Comparison of ENCODE assay signal across 11 mouse cellular contexts in the genomic region with DNA sequence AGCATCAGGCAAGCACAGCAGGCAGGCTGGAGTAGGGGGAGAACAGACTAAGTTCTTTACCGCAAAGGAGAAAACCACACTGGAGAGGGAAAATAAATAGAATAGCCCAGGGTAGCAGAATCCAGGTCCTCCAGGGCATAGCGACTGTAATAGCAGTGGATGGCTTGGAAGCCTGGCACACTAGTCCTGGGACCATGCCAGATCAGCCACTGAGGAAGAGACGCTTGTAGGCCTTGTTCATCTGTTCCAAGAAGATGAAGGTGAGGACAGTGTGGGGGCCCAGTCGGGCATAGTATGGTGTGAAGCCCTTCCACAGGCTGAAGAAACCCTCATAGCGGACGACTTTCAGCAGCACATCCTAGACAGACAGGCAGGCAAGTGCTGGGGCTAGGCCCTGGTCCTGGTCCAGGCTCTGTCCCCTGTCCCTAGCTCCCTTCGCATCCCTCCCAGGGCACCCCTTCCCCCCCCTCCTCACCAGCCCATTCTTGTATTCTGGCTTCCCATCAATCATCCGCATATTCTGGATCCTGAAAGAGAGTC. TPM values are rescaled to one million over a fixed set of nuclear protein-coding genes. Genes with fewer than 3 reads are reported as not detected.
DNase-seq lines count a peak whose midpoint lies in the region; ATAC-seq and TF ChIP-seq lines count a peak whose summit lies in the region.
"Had no signal": no experiment of that assay in that cellular context is flagged by ENCODE, and none has a peak within 500 bp of the region (broad histone marks: within the 10 kb centered on the region; RNA-seq: fewer than 3 reads in every experiment).

No protein-coding gene starts in this region.

- 97% methylated on average over 8 of the region's 8 CpGs for WGBS in forebrain, embryonic 11.5 days
- 94% methylated on average over 8 of the region's 8 CpGs for WGBS in forebrain, embryonic 14.5 days
- WGBS in heart, embryonic 15.5 days = 89% methylated on average over 8 of the region's 8 CpGs
- WGBS in lung, embryonic 14.5 days = 92% methylated on average over 7 of the region's 8 CpGs
- 94% methylated on average over 8 of the region's 8 CpGs for WGBS in lung, adult 2 months
- 92% methylated on average over 8 of the region's 8 CpGs for WGBS in limb, embryonic 12.5 days

- H3K9me3 ChIP-seq in forebrain, embryonic 11.5 days (ENCODE audit: control insufficient read depth, low read length) = no peaks in the 10 kb centered on the region
- no peaks in the 10 kb centered on the region for H3K9me3 ChIP-seq in forebrain, embryonic 14.5 days (replicated peaks; ENCODE audit: control insufficient read depth, low read length)
- H3K9me3 ChIP-seq in heart, embryonic 15.5 days (replicated peaks) = no peaks in the 10 kb centered on the region
- no peaks in the 10 kb centered on the region for H3K9me3 ChIP-seq in lung, embryonic 14.5 days (ENCODE audit: low read depth, low read length)
- no peaks in the 10 kb centered on the region for H3K9me3 ChIP-seq in limb, embryonic 12.5 days
- H3K9me3 ChIP-seq: lung, embryonic 15.5 days had no signal

- H3K27me3 ChIP-seq in forebrain, embryonic 11.5 days (ENCODE audit: control insufficient read depth, insufficient read depth, low read length) = no peaks in the 10 kb centered on the region
- no peaks in the 10 kb centered on the region for H3K27me3 ChIP-seq in forebrain, embryonic 14.5 days (replicated peaks; ENCODE audit: control insufficient read depth, insufficient read depth, low read length)
- H3K27me3 ChIP-seq in heart, embryonic 15.5 days = no peaks in the 10 kb centered on the region
- no peaks in the 10 kb centered on the region for H3K27me3 ChIP-seq in lung, embryonic 14.5 days (ENCODE audit: insufficient read depth, low read length)
- no peaks in the 10 kb centered on the region for H3K27me3 ChIP-seq in limb, embryonic 12.5 days
- H3K27me3 ChIP-seq: lung, embryonic 15.5 days had no signal

- H3K27ac ChIP-seq in forebrain, embryonic 11.5 days (ENCODE audit: low read depth, low read length) = no peak overlapping the region
- H3K27ac ChIP-seq in forebrain, embryonic 14.5 days (ENCODE audit: low read depth, low read length) = no peak overlapping the region
- H3K27ac ChIP-seq in heart, embryonic 15.5 days = no peak overlapping the region
- H3K27ac ChIP-seq in lung, embryonic 14.5 days (ENCODE audit: low read depth) = no peak overlapping the region
- H3K27ac ChIP-seq in limb, embryonic 12.5 days = no peak overlapping the region
- H3K27ac ChIP-seq: lung, embryonic 15.5 days had no signal

- peak; percentile 50 for DNase-seq in forebrain, embryonic 11.5 days (ENCODE audit: low spot score)
- no peak for DNase-seq in forebrain, embryonic 14.5 days (ENCODE audit: low spot score)
- DNase-seq in heart, postnatal 14 days = no peak
- DNase-seq in lung, embryonic 14.5 days = no peak
- DNase-seq in lung, adult 2 months = no peak
- DNase-seq: kidney, adult 9 months; layer of hippocampus, postnatal 36 days had no signal

- H3K36me3 ChIP-seq in forebrain, embryonic 11.5 days (ENCODE audit: control insufficient read depth, insufficient read depth, low read length) = peaks cover 9% of the 10 kb centered on the region
- peaks cover 36% of the 10 kb centered on the region for H3K36me3 ChIP-seq in forebrain, embryonic 14.5 days (ENCODE audit: control insufficient read depth, insufficient read depth, low read length)
- H3K36me3 ChIP-seq in heart, embryonic 15.5 days = peaks cover 19% of the 10 kb centered on the region
- peaks cover 46% of the 10 kb centered on the region for H3K36me3 ChIP-seq in lung, embryonic 14.5 days (ENCODE audit: insufficient read depth)
- peaks cover 46% of the 10 kb centered on the region for H3K36me3 ChIP-seq in limb, embryonic 12.5 days

- H3K9ac ChIP-seq in forebrain, embryonic 11.5 days (ENCODE audit: low read length) = no peak overlapping the region
- H3K9ac ChIP-seq in forebrain, embryonic 14.5 days (ENCODE audit: low read length) = no peak overlapping the region
- H3K9ac ChIP-seq in heart, embryonic 15.5 days = peak overlapping the region; percentile 83; the same call in 1 of the 2 replicates
- H3K9ac ChIP-seq in lung, embryonic 14.5 days = peak overlapping the region; percentile 82; the same call in 1 of the 2 replicates
- H3K9ac ChIP-seq in limb, embryonic 12.5 days (replicated peaks) = no peak overlapping the region
- H3K9ac ChIP-seq: lung, embryonic 15.5 days had no signal

- intact Hi-C loops in heart, postnatal 14 days (cut with DNase I) = no loop called here

- no peak overlapping the region for H3K4me3 ChIP-seq in forebrain, embryonic 11.5 days (ENCODE audit: low read depth, low read length)
- no peak overlapping the region for H3K4me3 ChIP-seq in forebrain, embryonic 14.5 days (ENCODE audit: low read depth, low read length)
- no peak overlapping the region for H3K4me3 ChIP-seq in heart, embryonic 15.5 days
- no peak overlapping the region for H3K4me3 ChIP-seq in lung, embryonic 14.5 days (ENCODE audit: low read depth, low read length)
- H3K4me3 ChIP-seq in lung, adult 2 months (replicated peaks; ENCODE audit: extremely low read depth, low read depth, low read length) = no peak overlapping the region
- H3K4me3 ChIP-seq in limb, embryonic 12.5 days (replicated peaks) = no peak overlapping the region
- H3K4me3 ChIP-seq: lung, embryonic 15.5 days had no signal

- TF ChIP-seq POLR2A in lung, adult 2 months (IDR thresholded peaks at IDR 0.05; ENCODE audit: borderline replicate concordance, extremely low read depth, low read depth, low read length) = no peak

- peaks cover 16% of the 10 kb centered on the region; the same call in 1 of the 2 replicates for H3K4me1 ChIP-seq in forebrain, embryonic 11.5 days (replicated peaks; ENCODE audit: control insufficient read depth, insufficient read depth, low read length)
- H3K4me1 ChIP-seq in forebrain, embryonic 14.5 days (ENCODE audit: control insufficient read depth, insufficient read depth, low read length) = peaks cover 21% of the 10 kb centered on the region
- peaks cover 33% of the 10 kb centered on the region for H3K4me1 ChIP-seq in heart, embryonic 15.5 days (replicated peaks)
- H3K4me1 ChIP-seq in lung, embryonic 14.5 days (ENCODE audit: insufficient read depth) = peaks cover 6% of the 10 kb centered on the region
- H3K4me1 ChIP-seq in lung, adult 2 months (ENCODE audit: control insufficient read depth, insufficient read depth, low read length) = peaks cover 11% of the 10 kb centered on the region
- H3K4me1 ChIP-seq in limb, embryonic 12.5 days (replicated peaks) = peaks cover 32% of the 10 kb centered on the region

- ATAC-seq in forebrain, embryonic 11.5 days (replicated peaks; ENCODE audit: low FRiP score) = no peak
- no peak for ATAC-seq in forebrain, embryonic 14.5 days
- no peak for ATAC-seq in heart, embryonic 15.5 days (replicated peaks; ENCODE audit: insufficient number of reproducible peaks, insufficient read depth, low FRiP score, low read depth)
- no peak for ATAC-seq in lung, embryonic 14.5 days (ENCODE audit: insufficient read depth)
- no peak for ATAC-seq in limb, embryonic 12.5 days (ENCODE audit: insufficient number of reproducible peaks, insufficient read depth, low FRiP score, low TSS enrichment, low read depth)

- TF ChIP-seq CTCF in lung, embryonic 14.5 days (IDR thresholded peaks at IDR 0.05; ENCODE audit: low read depth) = no peak
- no peak for TF ChIP-seq CTCF in lung, adult 2 months (IDR thresholded peaks at IDR 0.05; ENCODE audit: insufficient read depth, low read length)

- no peak overlapping the region for H3K4me2 ChIP-seq in forebrain, embryonic 11.5 days (ENCODE audit: low read depth, low read length, severe bottlenecking)
- H3K4me2 ChIP-seq in forebrain, embryonic 14.5 days (ENCODE audit: low read length) = no peak overlapping the region
- peak overlapping the region; percentile 73; the same call in 1 of the 2 replicates for H3K4me2 ChIP-seq in heart, embryonic 15.5 days
- H3K4me2 ChIP-seq in lung, embryonic 14.5 days = no peak overlapping the region
- H3K4me2 ChIP-seq in limb, embryonic 12.5 days = 0 out of 2 replicates have a peak overlapping the region, but pooled peaks have one; percentile 83

RNA-seq across cellular contexts. Expression of gene Rnf167, which starts 2.4 kb away (rescaled TPM):
- 88.0 and 90.0 TPM in 2 replicates for polyA plus RNA-seq in forebrain, embryonic 11.5 days (2014; fragmentation: Nextera tagmentation; extraction: Ambion mirVana)
- polyA plus RNA-seq in forebrain, embryonic 14.5 days (2014; fragmentation: Nextera tagmentation; extraction: Ambion mirVana) = 105 and 118 TPM in 2 replicates
- 75.1 and 81.2 TPM in 2 replicates for polyA plus RNA-seq in heart, embryonic 15.5 days (2015; fragmentation: Nextera tagmentation; extraction: Ambion mirVana)
- total RNA-seq in heart, postnatal 14 days (2021) = 10 to 100 TPM; 52.0 to 54.4 TPM
- 97.0 and 98.8 TPM in 2 replicates for polyA plus RNA-seq in lung, embryonic 14.5 days (2014; fragmentation: Nextera tagmentation; extraction: Ambion mirVana)
- polyA plus RNA-seq in lung, adult 2 months (2012; rRNA removed) = 116 and 146 TPM in 2 replicates
- 95.8 and 104 TPM in 2 replicates for polyA plus RNA-seq in limb, embryonic 12.5 days (2016; fragmentation: Nextera tagmentation; extraction: Ambion mirVana)

RNA-seq across cellular contexts. Expression of gene Slc25a11, which starts 2.6 kb away (rescaled TPM):
- 129 and 137 TPM in 2 replicates for polyA plus RNA-seq in forebrain, embryonic 11.5 days (2014; fragmentation: Nextera tagmentation; extraction: Ambion mirVana)
- 165 and 190 TPM in 2 replicates for polyA plus RNA-seq in forebrain, embryonic 14.5 days (2014; fragmentation: Nextera tagmentation; extraction: Ambion mirVana)
- 279 TPM in 2 replicates for polyA plus RNA-seq in heart, embryonic 15.5 days (2015; fragmentation: Nextera tagmentation; extraction: Ambion mirVana)
- 100 to 1,000 TPM; 438 to 444 TPM for total RNA-seq in heart, postnatal 14 days (2021)
- polyA plus RNA-seq in lung, embryonic 14.5 days (2014; fragmentation: Nextera tagmentation; extraction: Ambion mirVana) = 128 and 133 TPM in 2 replicates
- polyA plus RNA-seq in lung, adult 2 months (2012; rRNA removed) = 83.6 and 113 TPM in 2 replicates
- 161 and 163 TPM in 2 replicates for polyA plus RNA-seq in limb, embryonic 12.5 days (2016; fragmentation: Nextera tagmentation; extraction: Ambion mirVana)

RNA-seq across cellular contexts. Expression of gene Gp1ba, which starts 5.7 kb away (rescaled TPM):
- 1.1 and 1.3 TPM in 2 replicates for polyA plus RNA-seq in forebrain, embryonic 11.5 days (2014; fragmentation: Nextera tagmentation; extraction: Ambion mirVana)
- 0.17 and 0.22 TPM in 2 replicates for polyA plus RNA-seq in forebrain, embryonic 14.5 days (2014; fragmentation: Nextera tagmentation; extraction: Ambion mirVana)
- polyA plus RNA-seq in heart, embryonic 15.5 days (2015; fragmentation: Nextera tagmentation; extraction: Ambion mirVana) = 0.62 and 0.67 TPM in 2 replicates
- total RNA-seq in heart, postnatal 14 days (2021) = under 1 TPM; 0.17 to 0.22 TPM
- 0.81 and 1.1 TPM in 2 replicates for polyA plus RNA-seq in lung, embryonic 14.5 days (2014; fragmentation: Nextera tagmentation; extraction: Ambion mirVana)
- 0.70 and 1.7 TPM in 2 replicates for polyA plus RNA-seq in lung, adult 2 months (2012; rRNA removed)
- 0.22 and 0.31 TPM in 2 replicates for polyA plus RNA-seq in limb, embryonic 12.5 days (2016; fragmentation: Nextera tagmentation; extraction: Ambion mirVana)
- total RNA-seq: layer of hippocampus, postnatal 36 days had no signal
- polyA plus RNA-seq: frontal cortex, adult 2 months had no signal

RNA-seq across cellular contexts. Expression of gene Pfn1, which starts 9.8 kb away (rescaled TPM):
- 1,387 and 1,399 TPM in 2 replicates for polyA plus RNA-seq in forebrain, embryonic 11.5 days (2014; fragmentation: Nextera tagmentation; extraction: Ambion mirVana)
- polyA plus RNA-seq in forebrain, embryonic 14.5 days (2014; fragmentation: Nextera tagmentation; extraction: Ambion mirVana) = 793 and 798 TPM in 2 replicates
- polyA plus RNA-seq in heart, embryonic 15.5 days (2015; fragmentation: Nextera tagmentation; extraction: Ambion mirVana) = 1,318 and 1,359 TPM in 2 replicates
- 100 to 1,000 TPM; 326 to 379 TPM for total RNA-seq in heart, postnatal 14 days (2021)
- polyA plus RNA-seq in lung, embryonic 14.5 days (2014; fragmentation: Nextera tagmentation; extraction: Ambion mirVana) = 2,124 and 2,138 TPM in 2 replicates
- 933 and 1,129 TPM in 2 replicates for polyA plus RNA-seq in lung, adult 2 months (2012; rRNA removed)
- 1,494 and 1,514 TPM in 2 replicates for polyA plus RNA-seq in limb, embryonic 12.5 days (2016; fragmentation: Nextera tagmentation; extraction: Ambion mirVana)

RNA-seq across cellular contexts. Expression of gene Eno3, which starts 12.4 kb away (rescaled TPM):
- 16.6 and 17.4 TPM in 2 replicates for polyA plus RNA-seq in forebrain, embryonic 11.5 days (2014; fragmentation: Nextera tagmentation; extraction: Ambion mirVana)
- 5.7 and 5.9 TPM in 2 replicates for polyA plus RNA-seq in forebrain, embryonic 14.5 days (2014; fragmentation: Nextera tagmentation; extraction: Ambion mirVana)
- 389 and 492 TPM in 2 replicates for polyA plus RNA-seq in heart, embryonic 15.5 days (2015; fragmentation: Nextera tagmentation; extraction: Ambion mirVana)
- total RNA-seq in heart, postnatal 14 days (2021) = 1,000 to 10,000 TPM; 1,878 to 1,971 TPM
- polyA plus RNA-seq in lung, embryonic 14.5 days (2014; fragmentation: Nextera tagmentation; extraction: Ambion mirVana) = 12.7 and 19.6 TPM in 2 replicates
- 19.6 and 97.3 TPM in 2 replicates for polyA plus RNA-seq in lung, adult 2 months (2012; rRNA removed)
- 34.2 and 38.2 TPM in 2 replicates for polyA plus RNA-seq in limb, embryonic 12.5 days (2016; fragmentation: Nextera tagmentation; extraction: Ambion mirVana)

Comparison
In these comparisons a context has a peak if more than half of its experiments do, and no peak if none do; other contexts are left out.
1. H3K4me2 ChIP-seq: peak in heart, embryonic 15.5 days (single experiment) and limb, embryonic 12.5 days (single experiment); none in forebrain, embryonic 11.5 days (single experiment), forebrain, embryonic 14.5 days (single experiment) and lung, embryonic 14.5 days (single experiment).
2. H3K9ac ChIP-seq: peak in heart, embryonic 15.5 days (single experiment) and lung, embryonic 14.5 days (single experiment); none in forebrain, embryonic 11.5 days (single experiment), forebrain, embryonic 14.5 days (single experiment) and limb, embryonic 12.5 days (single experiment).